Mouse (Mus musculus): ENCODE results near the gene Pld1. TPM values are rescaled to one million over a fixed set of nuclear protein-coding genes. Genes with fewer than 3 reads are reported as not detected.

Gene Pld1
- polyA plus RNA-seq, 1 experiment = 2.5 TPM

- no peak overlapping the region for H3ac ChIP-seq (ENCODE audit: control insufficient read depth, insufficient read length, low read depth)
- no peak for TF ChIP-seq CTCF (IDR thresholded peaks at IDR 0.05; ENCODE audit: control insufficient read depth, insufficient read depth, insufficient read length)
- TF ChIP-seq CEBPB (IDR thresholded peaks at IDR 0.05; ENCODE audit: low read depth) = no peak
- TF ChIP-seq MAX (IDR thresholded peaks at IDR 0.05) = no peak
- no peak for TF ChIP-seq FOSL1 (IDR thresholded peaks at IDR 0.05; ENCODE audit: insufficient read depth, low read length, poor library complexity, severe bottlenecking)
- TF ChIP-seq MYOD1 (IDR thresholded peaks at IDR 0.05; ENCODE audit: control insufficient read depth, insufficient read length, low read depth) = no peak
- no peak for TF ChIP-seq MYOG (IDR thresholded peaks at IDR 0.05; ENCODE audit: control insufficient read depth, extremely low read depth, insufficient read length)
- TF ChIP-seq USF1 (IDR thresholded peaks at IDR 0.05; ENCODE audit: low read depth) = no peak
- H3K36me3 ChIP-seq (ENCODE audit: control insufficient read depth, insufficient read depth) = no peaks in the 10 kb centered on the region
- no peaks in the 10 kb centered on the region for H3K27me3 ChIP-seq (ENCODE audit: control insufficient read depth, insufficient read depth, insufficient read length)
- no peak overlapping the region for H3K4me3 ChIP-seq (ENCODE audit: insufficient read depth, poor library complexity, severe bottlenecking)
- no peaks in the 10 kb centered on the region for H3K79me2 ChIP-seq (ENCODE audit: control insufficient read depth, insufficient read depth)
- H3K79me3 ChIP-seq (ENCODE audit: low read depth) = no peaks in the 10 kb centered on the region
Measured at GRCm38 (mm10) chr3:27904659-27905330, 33.7 kb upstream of the Pld1 start.

GRCm38 (mm10) chr3:27906647-27907209 lies 31.8 kb upstream of the Pld1 start:
- TF ChIP-seq USF1 (IDR thresholded peaks at IDR 0.05; ENCODE audit: low read depth) = no peak
- TF ChIP-seq FOSL1 (IDR thresholded peaks at IDR 0.05; ENCODE audit: insufficient read depth, low read length, poor library complexity, severe bottlenecking) = no peak
- no peak for TF ChIP-seq CEBPB (IDR thresholded peaks at IDR 0.05; ENCODE audit: low read depth)
- no peak for TF ChIP-seq MYOG (IDR thresholded peaks at IDR 0.05; ENCODE audit: control insufficient read depth, extremely low read depth, insufficient read length)
- no peak for TF ChIP-seq MAX (IDR thresholded peaks at IDR 0.05)
- no peak for TF ChIP-seq MYOD1 (IDR thresholded peaks at IDR 0.05; ENCODE audit: control insufficient read depth, insufficient read length, low read depth)
- no peak for TF ChIP-seq CTCF (IDR thresholded peaks at IDR 0.05; ENCODE audit: control insufficient read depth, insufficient read depth, insufficient read length)
- no peaks in the 10 kb centered on the region for H3K27me3 ChIP-seq (ENCODE audit: control insufficient read depth, insufficient read depth, insufficient read length)
- no peaks in the 10 kb centered on the region for H3K36me3 ChIP-seq (ENCODE audit: control insufficient read depth, insufficient read depth)
- H3K79me3 ChIP-seq (ENCODE audit: low read depth) = no peaks in the 10 kb centered on the region
- H3K79me2 ChIP-seq (ENCODE audit: control insufficient read depth, insufficient read depth) = no peaks in the 10 kb centered on the region
- H3K4me3 ChIP-seq (ENCODE audit: insufficient read depth, poor library complexity, severe bottlenecking) = no peak overlapping the region
- H3ac ChIP-seq (ENCODE audit: control insufficient read depth, insufficient read length, low read depth) = no peak overlapping the region

- Histone ChIP-seq H3ac (ENCODE audit: control insufficient read depth, insufficient read length, low read depth) (no peak overlapping the region), H3K79me3 (ENCODE audit: low read depth) (no peaks in the 10 kb centered on the region), H3K36me3 (ENCODE audit: control insufficient read depth, insufficient read depth) (no peaks in the 10 kb centered on the region), H3K27me3 (ENCODE audit: control insufficient read depth, insufficient read depth, insufficient read length) (no peaks in the 10 kb centered on the region), H3K79me2 (ENCODE audit: control insufficient read depth, insufficient read depth) (no peaks in the 10 kb centered on the region), H3K4me3 (ENCODE audit: insufficient read depth, poor library complexity, severe bottlenecking) (no peak overlapping the region)
- TF ChIP-seq USF1 (IDR thresholded peaks at IDR 0.05; ENCODE audit: low read depth) = no peak
Measured at GRCm38 (mm10) chr3:27907301-27907700, 31.2 kb upstream of the Pld1 start.

- no peaks in the 10 kb centered on the region for H3K79me3 ChIP-seq (ENCODE audit: low read depth)
- H3ac ChIP-seq (ENCODE audit: control insufficient read depth, insufficient read length, low read depth) = no peak overlapping the region
- H3K36me3 ChIP-seq (ENCODE audit: control insufficient read depth, insufficient read depth) = no peaks in the 10 kb centered on the region
- no peak overlapping the region for H3K4me3 ChIP-seq (ENCODE audit: insufficient read depth, poor library complexity, severe bottlenecking)
- H3K27me3 ChIP-seq (ENCODE audit: control insufficient read depth, insufficient read depth, insufficient read length) = no peaks in the 10 kb centered on the region
- no peaks in the 10 kb centered on the region for H3K79me2 ChIP-seq (ENCODE audit: control insufficient read depth, insufficient read depth)
- no peak for TF ChIP-seq MAX (IDR thresholded peaks at IDR 0.05)
- TF ChIP-seq USF1 (IDR thresholded peaks at IDR 0.05; ENCODE audit: low read depth) = no peak
- TF ChIP-seq MYOG (IDR thresholded peaks at IDR 0.05; ENCODE audit: control insufficient read depth, extremely low read depth, insufficient read length) = no peak
- no peak for TF ChIP-seq MYOD1 (IDR thresholded peaks at IDR 0.05; ENCODE audit: control insufficient read depth, insufficient read length, low read depth)
- no peak for TF ChIP-seq FOSL1 (IDR thresholded peaks at IDR 0.05; ENCODE audit: insufficient read depth, low read length, poor library complexity, severe bottlenecking)
- no peak for TF ChIP-seq CEBPB (IDR thresholded peaks at IDR 0.05; ENCODE audit: low read depth)
- TF ChIP-seq CTCF (IDR thresholded peaks at IDR 0.05; ENCODE audit: control insufficient read depth, insufficient read depth, insufficient read length) = no peak
Measured at GRCm38 (mm10) chr3:27908316-27908715, 30.2 kb upstream of the Pld1 start.

GRCm38 (mm10) chr3:27909016-27909415 lies 29.5 kb upstream of the Pld1 start:
- Histone ChIP-seq H3K36me3 (ENCODE audit: control insufficient read depth, insufficient read depth) (no peaks in the 10 kb centered on the region), H3K27me3 (ENCODE audit: control insufficient read depth, insufficient read depth, insufficient read length) (no peaks in the 10 kb centered on the region), H3K79me2 (ENCODE audit: control insufficient read depth, insufficient read depth) (no peaks in the 10 kb centered on the region), H3K4me3 (ENCODE audit: insufficient read depth, poor library complexity, severe bottlenecking) (no peak overlapping the region), H3ac (ENCODE audit: control insufficient read depth, insufficient read length, low read depth) (no peak overlapping the region), H3K79me3 (ENCODE audit: low read depth) (no peaks in the 10 kb centered on the region)
- no peak for TF ChIP-seq MYOG (IDR thresholded peaks at IDR 0.05; ENCODE audit: control insufficient read depth, extremely low read depth, insufficient read length)
- no peak for TF ChIP-seq FOSL1 (IDR thresholded peaks at IDR 0.05; ENCODE audit: insufficient read depth, low read length, poor library complexity, severe bottlenecking)
- no peak for TF ChIP-seq MYOD1 (IDR thresholded peaks at IDR 0.05; ENCODE audit: control insufficient read depth, insufficient read length, low read depth)
- no peak for TF ChIP-seq CEBPB (IDR thresholded peaks at IDR 0.05; ENCODE audit: low read depth)
- TF ChIP-seq MAX (IDR thresholded peaks at IDR 0.05) = no peak
- no peak for TF ChIP-seq CTCF (IDR thresholded peaks at IDR 0.05; ENCODE audit: control insufficient read depth, insufficient read depth, insufficient read length)
- no peak for TF ChIP-seq USF1 (IDR thresholded peaks at IDR 0.05; ENCODE audit: low read depth)
